Mouse (Mus musculus) forebrain, embryonic 15.5 days (tissue): ENCODE measurements around the gene Cldn2. TPM values are rescaled to one million over a fixed set of nuclear protein-coding genes. Genes with fewer than 3 reads are reported as not detected.
A peak's percentile ranks its signal among the peaks of the same experiment; 100 is the strongest.

ENCODE experiments used
- ATAC-seq: fragments of 200-750 bp; cut with Nextera tagmentation; replicated peaks from 2 replicates; pipeline ENCODE4 v1.8.0; 2017; ENCODE audit warnings: mild to moderate bottlenecking, moderate TSS enrichment, moderate library complexity
- H3K27ac ChIP-seq: fragments of 300-500 bp; sonication (generic); replicated peaks from 2 replicates; pipeline ENCODE4 v1.5.1; 2015; ENCODE audit warnings: mild to moderate bottlenecking, inconsistent platforms
- H3K27me3 ChIP-seq: fragments of 300-500 bp; sonication (generic); 2 replicates; pipeline ENCODE4 v1.6.1; 2015; ENCODE audit warnings: inconsistent platforms
- H3K36me3 ChIP-seq: fragments of 300-500 bp; sonication (generic); 2 replicates; pipeline ENCODE4 v1.6.1; 2015; ENCODE audit warnings: mild to moderate bottlenecking, inconsistent platforms
- H3K4me1 ChIP-seq: fragments of 300-500 bp; sonication (generic); 2 replicates; pipeline ENCODE4 v1.6.1; 2015; ENCODE audit warnings: inconsistent platforms
- H3K4me2 ChIP-seq: fragments of 300-500 bp; sonication (generic); replicated peaks from 2 replicates; pipeline ENCODE4 v1.6.1; 2015; ENCODE audit warnings: mild to moderate bottlenecking, inconsistent platforms
- H3K4me3 ChIP-seq: fragments of 300-500 bp; sonication (generic); 2 replicates; pipeline ENCODE4 v1.5.1; 2015; ENCODE audit warnings: mild to moderate bottlenecking, inconsistent platforms
- H3K9ac ChIP-seq: fragments of 300-500 bp; sonication (generic); replicated peaks from 2 replicates; pipeline ENCODE4 v1.6.1; 2015; ENCODE audit warnings: mild to moderate bottlenecking, inconsistent platforms
- H3K9me3 ChIP-seq: fragments of 300-500 bp; sonication (generic); 2 replicates; pipeline ENCODE4 v1.6.1; 2016; ENCODE audit warnings: inconsistent platforms
- WGBS: fragments of 180-500 bp; shearing (Covaris S2); methylation state at CpG from one replicate; pipeline ENCODE4 v1.1.7; 2015; ENCODE audit warnings: mixed read lengths; 5-methylcytosine and 5-hydroxymethylcytosine counted together
- polyA plus RNA-seq: library from polyadenylated mRNA; unstranded; fragments of >200 nt; fragmentation: Nextera tagmentation; extraction: Ambion mirVana; gene quantifications from 2 replicates; pipeline ENCODE4 v1.2.1, GENCODE M21; 2015

Cldn2 gene
- polyA plus RNA-seq, 1 experiment from 2014 or later: 2.0 TPM

- Histone ChIP-seq H3K27ac (no peak within 1 kb of the TSS), H3K4me2 (no peak within 1 kb of the TSS), H3K9ac (no peak within 1 kb of the TSS), H3K9me3 (no peaks in the 10 kb centered on the region), H3K4me1 (no peaks in the 10 kb centered on the region), H3K4me3 (no peak within 1 kb of the TSS), H3K27me3 (no peaks in the 10 kb centered on the region), H3K36me3 (no peaks in the 10 kb centered on the region)
- ATAC-seq: peak; percentile 63; the same call in 1 of the 2 replicates
- 30% methylated on average over 6 of the region's 6 CpGs for WGBS
These were observed 18.2 kb upstream of the Cldn2 start, which contains the start of gene Ripply1 for GRCm38 (mm10) chrX:139782278-139783044. Ripply1 (minus strand) TSS chrX:139782353.

- Histone ChIP-seq H3K36me3 (no peaks in the 10 kb centered on the region), H3K9me3 (no peaks in the 10 kb centered on the region), H3K4me3 (no peak overlapping the region), H3K4me2 (no peak overlapping the region), H3K9ac (no peak overlapping the region), H3K27me3 (no peaks in the 10 kb centered on the region), H3K4me1 (no peaks in the 10 kb centered on the region), H3K27ac (no peak overlapping the region)
- peak; percentile 19; the same call in 1 of the 2 replicates for ATAC-seq
- 40% methylated on average over 3 of the region's 3 CpGs for WGBS
These were observed 17.6 kb upstream of the Cldn2 start for GRCm38 (mm10) chrX:139783045-139783422.

- 39% methylated on average over 1 of the region's 1 CpGs for WGBS
- H3K9me3 ChIP-seq: no peaks in the 10 kb centered on the region
- H3K4me1 ChIP-seq: no peaks in the 10 kb centered on the region
- H3K4me2 ChIP-seq: no peak overlapping the region
- H3K4me3 ChIP-seq: no peak overlapping the region
- ATAC-seq: no peak
- H3K9ac ChIP-seq: no peak overlapping the region
- no peaks in the 10 kb centered on the region for H3K36me3 ChIP-seq
- no peaks in the 10 kb centered on the region for H3K27me3 ChIP-seq
- H3K27ac ChIP-seq: no peak overlapping the region
These were observed 14.9 kb upstream of the Cldn2 start for GRCm38 (mm10) chrX:139785764-139786163.

- 88% methylated on average over 7 of the region's 7 CpGs for WGBS
- H3K4me2 ChIP-seq: no peak overlapping the region
- H3K27ac ChIP-seq: no peak overlapping the region
- H3K9me3 ChIP-seq: no peaks in the 10 kb centered on the region
- no peaks in the 10 kb centered on the region for H3K4me1 ChIP-seq
- H3K27me3 ChIP-seq: no peaks in the 10 kb centered on the region
- ATAC-seq: no peak
- no peak overlapping the region for H3K9ac ChIP-seq
- no peaks in the 10 kb centered on the region for H3K36me3 ChIP-seq
- H3K4me3 ChIP-seq: no peak overlapping the region
These were observed 6.4 kb upstream of the Cldn2 start for GRCm38 (mm10) chrX:139794072-139794845.

GRCm38 (mm10) chrX:139796037-139796436 lies 4.6 kb upstream of the Cldn2 start:
- 65% methylated on average over 6 of the region's 6 CpGs for WGBS
- Histone ChIP-seq H3K4me3 (no peak overlapping the region), H3K4me1 (no peaks in the 10 kb centered on the region), H3K27me3 (no peaks in the 10 kb centered on the region), H3K36me3 (no peaks in the 10 kb centered on the region), H3K4me2 (no peak overlapping the region), H3K9ac (no peak overlapping the region), H3K9me3 (no peaks in the 10 kb centered on the region), H3K27ac (no peak overlapping the region)
- ATAC-seq: no peak

- 70% methylated on average over 9 of the region's 9 CpGs for WGBS
These were observed 2.8 kb upstream of the Cldn2 start for GRCm38 (mm10) chrX:139797875-139798274.

GRCm38 (mm10) chrX:139799953-139800352 lies 675 bp upstream of the Cldn2 start:
- WGBS: 83% methylated on average over 3 of the region's 3 CpGs
- H3K27me3 ChIP-seq: no peaks in the 10 kb centered on the region
- H3K36me3 ChIP-seq: no peaks in the 10 kb centered on the region
- no peaks in the 10 kb centered on the region for H3K9me3 ChIP-seq
- no peak overlapping the region for H3K4me3 ChIP-seq
- H3K27ac ChIP-seq: no peak overlapping the region
- no peak for ATAC-seq
- no peak overlapping the region for H3K4me2 ChIP-seq
- no peak overlapping the region for H3K9ac ChIP-seq
- H3K4me1 ChIP-seq: no peaks in the 10 kb centered on the region

More at GRCm38 (mm10) chrX:139797875-139798274, 2.8 kb upstream of the Cldn2 start:
- Histone ChIP-seq H3K9ac (no peak overlapping the region), H3K27ac (no peak overlapping the region), H3K27me3 (no peaks in the 10 kb centered on the region), H3K9me3 (no peaks in the 10 kb centered on the region), H3K4me2 (no peak overlapping the region), H3K36me3 (no peaks in the 10 kb centered on the region), H3K4me3 (no peak overlapping the region), H3K4me1 (no peaks in the 10 kb centered on the region)
- no peak for ATAC-seq

GRCm38 (mm10) chrX:139803028-139803427 lies 2.4 kb downstream of the Cldn2 start:
- H3K36me3 ChIP-seq: no peaks in the 10 kb centered on the region
- ATAC-seq: no peak

GRCm38 (mm10) chrX:139805918-139806317 lies 5.3 kb downstream of the Cldn2 start:
- no peaks in the 10 kb centered on the region for H3K27me3 ChIP-seq
- H3K4me2 ChIP-seq: no peak overlapping the region
- H3K4me1 ChIP-seq: no peaks in the 10 kb centered on the region
- no peak overlapping the region for H3K4me3 ChIP-seq
- H3K9ac ChIP-seq: no peak overlapping the region
- no peak overlapping the region for H3K27ac ChIP-seq
- WGBS: 94% methylated on average over 4 of the region's 4 CpGs
- no peaks in the 10 kb centered on the region for H3K9me3 ChIP-seq
- no peaks in the 10 kb centered on the region for H3K36me3 ChIP-seq
- no peak for ATAC-seq

More at GRCm38 (mm10) chrX:139803028-139803427, 2.4 kb downstream of the Cldn2 start:
- H3K9ac ChIP-seq: no peak overlapping the region
- H3K27me3 ChIP-seq: no peaks in the 10 kb centered on the region
- no peak overlapping the region for H3K27ac ChIP-seq
- H3K9me3 ChIP-seq: no peaks in the 10 kb centered on the region
- H3K4me3 ChIP-seq: no peak overlapping the region
- 68% methylated on average over 2 of the region's 2 CpGs for WGBS
- no peak overlapping the region for H3K4me2 ChIP-seq
- no peaks in the 10 kb centered on the region for H3K4me1 ChIP-seq

GRCm38 (mm10) chrX:139807391-139807790 lies 6.8 kb downstream of the Cldn2 start:
- Histone ChIP-seq H3K4me1 (no peaks in the 10 kb centered on the region), H3K9me3 (no peaks in the 10 kb centered on the region), H3K36me3 (no peaks in the 10 kb centered on the region), H3K27ac (no peak overlapping the region), H3K9ac (no peak overlapping the region), H3K4me2 (no peak overlapping the region), H3K27me3 (no peaks in the 10 kb centered on the region), H3K4me3 (no peak overlapping the region)
- WGBS: 77% methylated on average over 2 of the region's 2 CpGs
- no peak for ATAC-seq

GRCm38 (mm10) chrX:139808085-139808484 lies 7.5 kb downstream of the Cldn2 start:
- peak; percentile 35; the same call in 1 of the 2 replicates for ATAC-seq

GRCm38 (mm10) chrX:139808501-139808900 lies 7.9 kb downstream of the Cldn2 start:
- Histone ChIP-seq H3K27ac (no peak overlapping the region), H3K9ac (no peak overlapping the region), H3K27me3 (no peaks in the 10 kb centered on the region), H3K9me3 (no peaks in the 10 kb centered on the region), H3K4me3 (no peak overlapping the region), H3K4me1 (no peaks in the 10 kb centered on the region), H3K36me3 (no peaks in the 10 kb centered on the region), H3K4me2 (no peak overlapping the region)
- no peak for ATAC-seq
- 83% methylated on average over 10 of the region's 10 CpGs for WGBS

More at GRCm38 (mm10) chrX:139808085-139808484, 7.5 kb downstream of the Cldn2 start:
- Histone ChIP-seq H3K4me2 (no peak overlapping the region), H3K27me3 (no peaks in the 10 kb centered on the region), H3K4me1 (no peaks in the 10 kb centered on the region), H3K4me3 (no peak overlapping the region), H3K27ac (no peak overlapping the region), H3K9me3 (no peaks in the 10 kb centered on the region), H3K36me3 (no peaks in the 10 kb centered on the region), H3K9ac (no peak overlapping the region)
- 57% methylated on average over 4 of the region's 4 CpGs for WGBS
